ENCODE assay signal across 40 mouse cellular contexts in genomic region chr10:127414141-127414540, GRCm38 (mm10). TPM values are rescaled to one million over a fixed set of nuclear protein-coding genes. Genes with fewer than 3 reads are reported as not detected.
DNase-seq lines count a peak whose midpoint lies in the region; ATAC-seq and TF ChIP-seq lines count a peak whose summit lies in the region.
"Had no signal": no experiment of that assay in that cellular context is flagged by ENCODE, and none has a peak within 500 bp of the region (broad histone marks: within the 10 kb centered on the region; RNA-seq: fewer than 3 reads in every experiment).

No protein-coding gene starts in this region.

- H3K4me1 ChIP-seq in CH12.LX (ENCODE audit: control insufficient read depth in 1 of 2, insufficient read depth in 2 of 2): peaks cover 2 to 10% of the 10 kb centered on the region in 2 experiments; a peak in 2 of 4 replicates
- no peaks in the 10 kb centered on the region for H3K4me1 ChIP-seq in stomach, embryonic 15.5 days
- peaks cover 5% of the 10 kb centered on the region for H3K4me1 ChIP-seq in hindbrain, embryonic 12.5 days
- 0 out of 2 replicates have a peak, but pooled peaks cover 4% of the 10 kb centered on the region for H3K4me1 ChIP-seq in lung, postnatal 0 days (ENCODE audit: insufficient read depth, low read depth, low read length)

- no peaks in the 10 kb centered on the region for H3K79me2 ChIP-seq in CH12.LX (replicated peaks; ENCODE audit: control insufficient read depth, extremely low read depth, insufficient read depth, poor library complexity, severe bottlenecking)

- no peak for TF ChIP-seq CTCF in CH12.LX (conservative IDR thresholded peaks at IDR 0.05 in 1 of 2, IDR thresholded peaks at IDR 0.05 in 1 of 2; ENCODE audit: low read depth in 2 of 2, low read length in 2 of 2)
- TF ChIP-seq CTCF in lung, postnatal 0 days (IDR thresholded peaks at IDR 0.05): no peak

- H3K27me3 ChIP-seq in CH12.LX (replicated peaks): no peaks in the 10 kb centered on the region
- H3K27me3 ChIP-seq in stomach, embryonic 15.5 days (replicated peaks): no peaks in the 10 kb centered on the region
- H3K27me3 ChIP-seq in hindbrain, embryonic 12.5 days: no peaks in the 10 kb centered on the region
- H3K27me3 ChIP-seq in lung, postnatal 0 days (replicated peaks; ENCODE audit: insufficient read depth, low read length): no peaks in the 10 kb centered on the region
- H3K27me3 ChIP-seq: embryonic facial prominence, embryonic 13.5 days; forebrain, embryonic 15.5 days; limb, embryonic 13.5 days; liver, embryonic 15.5 days; Patski had no signal

- DNase-seq in adrenal gland, adult (ENCODE audit: inconsistent age in 2 of 2, low spot score in 1 of 2): peak; percentile 56 to 77
- no peak for DNase-seq in adrenal gland, adult 18-20 months (ENCODE audit: low spot score in 2 of 2)
- no peak for DNase-seq in CH12.LX (ENCODE audit: extremely low read depth)
- peak; percentile 35 for DNase-seq in adrenal gland, postnatal 25 days
- DNase-seq in lung, postnatal 0 days (ENCODE audit: low spot score): no peak
- DNase-seq: cerebellum, adult 9-11 months; gastrocnemius, adult 2 months; gastrocnemius, postnatal 36 days; heart, adult 18-20 months; heart, postnatal 36 days; kidney, adult 2 months; kidney, postnatal 4 days; lung, postnatal 10 days; midbrain, embryonic 14.5 days; thymus, postnatal 14 days had no signal

- 82% methylated on average over 3 of the region's 3 CpGs for WGBS in stomach, embryonic 15.5 days
- 61% methylated on average over 3 of the region's 3 CpGs for WGBS in hindbrain, embryonic 12.5 days
- 76% methylated on average over 3 of the region's 3 CpGs for WGBS in lung, postnatal 0 days

- no peaks in the 10 kb centered on the region for H3K9me3 ChIP-seq in CH12.LX (replicated peaks; ENCODE audit: low read length)
- H3K9me3 ChIP-seq in stomach, embryonic 15.5 days: no peaks in the 10 kb centered on the region
- H3K9me3 ChIP-seq in hindbrain, embryonic 12.5 days (replicated peaks): no peaks in the 10 kb centered on the region
- H3K9me3 ChIP-seq in lung, postnatal 0 days (ENCODE audit: low read length): no peaks in the 10 kb centered on the region
- H3K9me3 ChIP-seq: embryonic facial prominence, embryonic 13.5 days; forebrain, embryonic 10.5 days; forebrain, embryonic 15.5 days; G1E; limb, embryonic 13.5 days; liver, embryonic 15.5 days had no signal

- no peak overlapping the region for H3K4me3 ChIP-seq in CH12.LX (replicated peaks in 1 of 3; ENCODE audit: low read depth in 2 of 3, low read length in 2 of 3, poor library complexity in 1 of 3)
- H3K4me3 ChIP-seq in stomach, embryonic 15.5 days (replicated peaks): no peak overlapping the region
- no peak overlapping the region for H3K4me3 ChIP-seq in hindbrain, embryonic 12.5 days
- H3K4me3 ChIP-seq in lung, postnatal 0 days (ENCODE audit: low read depth, low read length): no peak overlapping the region
- H3K4me3 ChIP-seq: embryonic facial prominence, embryonic 13.5 days; forebrain, embryonic 10.5 days; forebrain, embryonic 15.5 days; gastrocnemius, adult 2 months; limb, embryonic 13.5 days; liver, embryonic 15.5 days had no signal

- TF ChIP-seq POLR2A in CH12.LX (IDR thresholded peaks at IDR 0.05; ENCODE audit: low read depth, low read length): no peak

- H3K4me2 ChIP-seq in CH12.LX (ENCODE audit: insufficient read depth, low read depth, poor library complexity, severe bottlenecking): no peak overlapping the region
- no peak overlapping the region for H3K4me2 ChIP-seq in stomach, embryonic 15.5 days
- no peak overlapping the region for H3K4me2 ChIP-seq in hindbrain, embryonic 12.5 days (replicated peaks)
- H3K4me2 ChIP-seq in lung, postnatal 0 days (replicated peaks; ENCODE audit: low read depth, low read length): no peak overlapping the region
- H3K4me2 ChIP-seq: embryonic facial prominence, embryonic 13.5 days; forebrain, embryonic 15.5 days; heart, embryonic 11.5 days; hindbrain, embryonic 14.5 days; limb, embryonic 13.5 days; liver, embryonic 15.5 days had no signal

- TF ChIP-seq RAD21 in CH12.LX (IDR thresholded peaks at IDR 0.05; ENCODE audit: low read depth, low read length): no peak

- peak; percentile 56; the same call in 1 of the 2 replicates for ATAC-seq in stomach, embryonic 15.5 days (ENCODE audit: insufficient read depth, low FRiP score, low read depth)
- ATAC-seq in hindbrain, embryonic 12.5 days (ENCODE audit: low FRiP score): no peak
- ATAC-seq in lung, postnatal 0 days: no peak
- ATAC-seq: forebrain, embryonic 15.5 days; Patski had no signal

- no peak for TF ChIP-seq EP300 in CH12.LX (IDR thresholded peaks at IDR 0.05; ENCODE audit: low read length)
- TF ChIP-seq EP300 in lung, postnatal 0 days (IDR thresholded peaks at IDR 0.05): no peak

- in situ Hi-C loops in CH12.LX (cut with MboI; ENCODE audit: low pct_ligation_motif_present, low pct_unique_long_range_greater_than_20kb, low sequenced_read_pairs): no loop called here

- H3K9ac ChIP-seq in CH12.LX (ENCODE audit: insufficient read depth, low read depth): no peak overlapping the region
- H3K9ac ChIP-seq in stomach, embryonic 15.5 days: no peak overlapping the region
- no peak overlapping the region for H3K9ac ChIP-seq in hindbrain, embryonic 12.5 days
- H3K9ac ChIP-seq in lung, postnatal 0 days (replicated peaks; ENCODE audit: low read depth): no peak overlapping the region
- H3K9ac ChIP-seq: embryonic facial prominence, embryonic 13.5 days; forebrain, embryonic 15.5 days; hindbrain, embryonic 14.5 days; limb, embryonic 13.5 days; liver, embryonic 15.5 days had no signal

- peaks cover 12 to 26% of the 10 kb centered on the region in 2 experiments for H3K36me3 ChIP-seq in CH12.LX (replicated peaks in 1 of 2; ENCODE audit: control insufficient read depth in 1 of 2, insufficient read depth in 1 of 2, low read length in 1 of 2)
- H3K36me3 ChIP-seq in stomach, embryonic 15.5 days: no peaks in the 10 kb centered on the region
- no peaks in the 10 kb centered on the region for H3K36me3 ChIP-seq in hindbrain, embryonic 12.5 days
- H3K36me3 ChIP-seq in lung, postnatal 0 days (ENCODE audit: insufficient read depth, low read length): no peaks in the 10 kb centered on the region
- H3K36me3 ChIP-seq: forebrain, embryonic 15.5 days had no signal

- no peak overlapping the region for H3K27ac ChIP-seq in CH12.LX (ENCODE audit: insufficient read depth, low read depth)
- no peak overlapping the region for H3K27ac ChIP-seq in stomach, embryonic 15.5 days
- H3K27ac ChIP-seq in hindbrain, embryonic 12.5 days: no peak overlapping the region
- H3K27ac ChIP-seq in lung, postnatal 0 days (ENCODE audit: low read length): no peak overlapping the region
- H3K27ac ChIP-seq: embryonic facial prominence, embryonic 13.5 days; forebrain, embryonic 10.5 days; forebrain, embryonic 15.5 days; gastrocnemius, adult 2 months; hindbrain, embryonic 14.5 days; kidney, postnatal 0 days; limb, embryonic 13.5 days; liver, embryonic 15.5 days; macrophage had no signal

- dilution Hi-C loops in CH12.LX (cut with MboI; ENCODE audit: extremely low pct_ligation_motif_present, extremely low pct_unique_long_range_greater_than_20kb, low sequenced_read_pairs): no loop called here

TF ChIP-seq in CH12.LX, 34 proteins besides CTCF, POLR2A, EP300 and RAD21:
- 0 out of 2 replicates have a peak, but pooled peaks have one; percentile 26 for TF ChIP-seq ZNF384 (IDR thresholded peaks at IDR 0.05; ENCODE audit: low read depth, low read length)
- no peak for TF ChIP-seq NELFE (IDR thresholded peaks at IDR 0.05; ENCODE audit: low read depth, low read length)

RNA-seq across cellular contexts. Expression of gene R3hdm2, which starts 34.0 kb away (rescaled TPM):
- 100 to 1,000 TPM; 104 to 117 TPM for total RNA-seq in adrenal gland, adult 18-20 months (2021)
- total RNA-seq in CH12.LX (2012; rRNA removed) (7.3 and 8.7 TPM in 2 replicates), CH12.LX (2014; rRNA removed) (4.2 and 7.0 TPM in 2 replicates)
- polyA plus RNA-seq in CH12.LX (2012; ENCODE audit: insufficient read length, low read depth): 23.6 and 29.2 TPM in 2 replicates
- total RNA-seq in adrenal gland, postnatal 25 days (2021): 122 and 149 TPM in 2 replicates
- polyA plus RNA-seq in stomach, embryonic 15.5 days (2015; fragmentation: Nextera tagmentation; extraction: Ambion mirVana): 26.5 and 34.1 TPM in 2 replicates
- polyA plus RNA-seq in hindbrain, embryonic 12.5 days (2016; fragmentation: Nextera tagmentation; extraction: Ambion mirVana): 39.1 and 41.4 TPM in 2 replicates
- polyA plus RNA-seq in lung, postnatal 0 days (2015; fragmentation: Nextera tagmentation; extraction: Ambion mirVana): 21.1 and 23.9 TPM in 2 replicates

RNA-seq across cellular contexts. Expression of gene Inhbc, which starts 43.9 kb away (rescaled TPM):
- not detected for total RNA-seq in adrenal gland, adult 18-20 months (2021)
- 0.08 and 0.38 TPM in 2 replicates for total RNA-seq in CH12.LX (2012; rRNA removed)
- total RNA-seq in CH12.LX (2014; rRNA removed): not detected in 2 replicates
- 0.20 TPM in 1 of 2 replicates, not detected in the other for polyA plus RNA-seq in CH12.LX (2012; ENCODE audit: insufficient read length, low read depth)
- total RNA-seq in adrenal gland, postnatal 25 days (2021): 0.67 TPM in 1 of 2 replicates, not detected in the other
- polyA plus RNA-seq in stomach, embryonic 15.5 days (2015; fragmentation: Nextera tagmentation; extraction: Ambion mirVana): 0.27 TPM in 2 replicates
- not detected in 2 replicates for polyA plus RNA-seq in hindbrain, embryonic 12.5 days (2016; fragmentation: Nextera tagmentation; extraction: Ambion mirVana)
- polyA plus RNA-seq in lung, postnatal 0 days (2015; fragmentation: Nextera tagmentation; extraction: Ambion mirVana): not detected in 2 replicates
- total RNA-seq: gastrocnemius, adult 2 months; gastrocnemius, postnatal 36 days; heart, adult 18-20 months; heart, postnatal 36 days; layer of hippocampus, adult 8-10 months; layer of hippocampus, postnatal 25 days; left cerebral cortex, adult 8-10 months; left cerebral cortex, postnatal 36 days; megakaryocyte-erythroid progenitor cell, adult 5-6 weeks; monocyte, adult 5-6 weeks had no signal
- polyA plus RNA-seq: C2C12; embryonic facial prominence, embryonic 13.5 days; forebrain, embryonic 10.5 days; forebrain, embryonic 15.5 days; G1E; heart, embryonic 16.5 days; hindbrain, embryonic 14.5 days; kidney, adult 2 months; limb, embryonic 13.5 days; macrophage; midbrain, embryonic 14.5 days; neural tube, embryonic 14.5 days; Patski; small intestine, adult 2 months; urinary bladder, adult 2 months had no signal

RNA-seq across cellular contexts. Expression of gene Inhbe, which starts 59.9 kb away (rescaled TPM):
- total RNA-seq in adrenal gland, adult 18-20 months (2021): not detected
- total RNA-seq in CH12.LX (2012; rRNA removed) (1.3 and 2.6 TPM in 2 replicates), CH12.LX (2014; rRNA removed) (0.85 and 0.89 TPM in 2 replicates)
- polyA plus RNA-seq in CH12.LX (2012; ENCODE audit: insufficient read length, low read depth): 0.65 and 0.83 TPM in 2 replicates
- not detected in 2 replicates for total RNA-seq in adrenal gland, postnatal 25 days (2021)
- 0.05 TPM in 1 of 2 replicates, not detected in the other for polyA plus RNA-seq in stomach, embryonic 15.5 days (2015; fragmentation: Nextera tagmentation; extraction: Ambion mirVana)
- 0.08 TPM in 1 of 2 replicates, not detected in the other for polyA plus RNA-seq in hindbrain, embryonic 12.5 days (2016; fragmentation: Nextera tagmentation; extraction: Ambion mirVana)
- polyA plus RNA-seq in lung, postnatal 0 days (2015; fragmentation: Nextera tagmentation; extraction: Ambion mirVana): not detected in 2 replicates
- total RNA-seq: gastrocnemius, adult 2 months; gastrocnemius, postnatal 36 days; heart, adult 18-20 months; heart, postnatal 36 days; layer of hippocampus, adult 8-10 months; layer of hippocampus, postnatal 25 days; megakaryocyte-erythroid progenitor cell, adult 5-6 weeks; monocyte, adult 5-6 weeks had no signal
- polyA plus RNA-seq: C2C12; forebrain, embryonic 10.5 days; forebrain, embryonic 15.5 days; heart, embryonic 11.5 days; heart, embryonic 16.5 days; kidney, adult 2 months; kidney, postnatal 0 days; macrophage; small intestine, adult 2 months; stomach, embryonic 14.5 days; urinary bladder, adult 2 months had no signal

Comparison
In these comparisons a context has a peak if more than half of its experiments do, and no peak if none do; other contexts are left out.
1. DNase-seq: peak in adrenal gland, adult (2 of 2) and adrenal gland, postnatal 25 days (single experiment); none in adrenal gland, adult 18-20 months (0 of 2), CH12.LX (single experiment) and lung, postnatal 0 days (single experiment).